Mouse (Mus musculus) intestine, embryonic 15.5 days (tissue): ENCODE measurements around the gene Iba57. TPM values are rescaled to one million over a fixed set of nuclear protein-coding genes. Genes with fewer than 3 reads are reported as not detected.
A peak's percentile ranks its signal among the peaks of the same experiment; 100 is the strongest.
"Not testable (repeated sequence)": the region's sequence is repeated elsewhere in the genome, so short reads cannot be mapped to it uniquely, and the experiment has no call there.

ENCODE experiments used
- ATAC-seq: fragments of 200-750 bp; cut with Nextera tagmentation; 2 replicates; pipeline ENCODE4 v1.8.0; 2017; ENCODE audit warnings: moderate TSS enrichment, moderate library complexity
- H3K27ac ChIP-seq: fragments of 300-500 bp; sonication (generic); 2 replicates; pipeline ENCODE4 v1.5.1; 2015; ENCODE audit warnings: mild to moderate bottlenecking, inconsistent platforms
- H3K27me3 ChIP-seq: fragments of 300-500 bp; sonication (generic); replicated peaks from 2 replicates; pipeline ENCODE4 v1.6.1; 2015; ENCODE audit warnings: inconsistent platforms
- H3K36me3 ChIP-seq: fragments of 300-500 bp; sonication (generic); 2 replicates; pipeline ENCODE4 v1.6.1; 2015; ENCODE audit warnings: inconsistent platforms
- H3K4me1 ChIP-seq: fragments of 300-500 bp; sonication (generic); replicated peaks from 2 replicates; pipeline ENCODE4 v1.6.1; 2015; ENCODE audit warnings: inconsistent platforms
- H3K4me2 ChIP-seq: fragments of 300-500 bp; sonication (generic); replicated peaks from 2 replicates; pipeline ENCODE4 v1.6.1; 2015; ENCODE audit warnings: mild to moderate bottlenecking, inconsistent platforms
- H3K4me3 ChIP-seq: fragments of 300-500 bp; sonication (generic); replicated peaks from 2 replicates; pipeline ENCODE4 v1.5.1; 2015; ENCODE audit warnings: inconsistent platforms
- H3K9ac ChIP-seq: fragments of 300-500 bp; sonication (generic); 2 replicates; pipeline ENCODE4 v1.6.1; 2015; ENCODE audit warnings: inconsistent platforms
- H3K9me3 ChIP-seq: fragments of 300-500 bp; sonication (generic); 2 replicates; pipeline ENCODE4 v1.6.1; 2016; ENCODE audit warnings: inconsistent platforms
- WGBS: fragments of 180-500 bp; shearing (Covaris S2); methylation state at CpG from one replicate; pipeline ENCODE4 v1.1.7; 2015; 5-methylcytosine and 5-hydroxymethylcytosine counted together
- polyA plus RNA-seq: library from polyadenylated mRNA; unstranded; fragments of >200 nt; fragmentation: Nextera tagmentation; extraction: Ambion mirVana; gene quantifications from 2 replicates; pipeline ENCODE4 v1.2.1, GENCODE M21; 2015

Gene Iba57
- polyA plus RNA-seq = 6.6 and 8.0 TPM in 2 replicates

DNA sequence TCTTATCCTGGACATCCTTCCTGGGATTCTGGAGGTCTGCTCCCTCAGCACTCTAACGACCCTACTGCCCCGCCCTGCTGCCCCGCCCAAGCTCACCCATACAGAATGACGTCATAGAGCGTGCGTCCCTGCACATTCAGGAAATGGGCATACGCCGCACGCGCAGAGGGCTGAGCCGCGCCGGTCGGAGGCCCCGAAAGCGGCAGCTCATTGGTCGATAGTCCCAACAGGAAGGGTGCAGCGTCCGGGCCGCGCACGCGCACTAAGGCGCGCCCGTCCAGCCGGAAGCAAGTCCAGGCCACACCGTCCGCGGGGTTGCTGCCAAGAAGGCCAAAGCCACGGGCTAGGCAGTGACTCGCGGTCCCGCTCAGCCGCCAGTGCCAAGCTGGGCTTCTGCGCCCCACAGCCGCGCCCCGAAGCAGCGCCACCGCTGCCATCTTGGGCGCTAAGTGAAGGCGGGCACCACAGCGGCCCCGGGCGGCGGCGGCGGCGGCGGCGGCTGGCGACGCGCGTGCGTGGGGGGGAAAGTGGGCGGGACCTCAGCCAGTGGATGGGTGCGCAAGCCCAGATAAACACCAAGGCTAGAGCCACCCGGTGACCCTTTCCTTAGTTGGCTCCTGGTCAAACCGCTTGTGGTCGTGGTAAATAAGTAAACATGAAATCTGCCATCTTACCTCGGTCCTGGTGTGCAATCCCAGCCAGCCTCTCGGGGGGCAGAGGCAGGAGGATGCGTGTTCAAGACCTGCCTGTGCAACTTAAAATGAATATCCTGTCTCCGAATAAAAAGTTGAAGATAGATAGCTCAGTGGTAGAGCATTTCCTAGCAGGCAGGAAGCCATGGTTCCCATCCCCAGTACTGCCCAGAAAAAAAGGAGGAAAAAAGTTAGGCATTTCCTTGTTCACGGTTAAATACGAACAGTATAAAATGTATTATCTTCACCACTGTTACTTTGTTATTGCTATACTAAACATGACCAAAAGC lies at the start of gene Iba57:
Gene Iba57, minus strand, starts transcription at position 485 of the 982 bp plus-strand sequence.
- peaks cover 12% of the 10 kb centered on the region; the same call in 1 of the 2 replicates for H3K4me1 ChIP-seq
- no peaks in the 10 kb centered on the region for H3K27me3 ChIP-seq
- WGBS = 2% methylated on average over 68 of the region's 68 CpGs
- H3K9me3 ChIP-seq = no peaks in the 10 kb centered on the region
- ATAC-seq = peak; percentile 99
- peak within 1 kb of the TSS; percentile 97 for H3K9ac ChIP-seq
- peak within 1 kb of the TSS; percentile 73 for H3K4me3 ChIP-seq
- H3K4me2 ChIP-seq = peak within 1 kb of the TSS; percentile 70
- H3K36me3 ChIP-seq = no peaks in the 10 kb centered on the region
- peak within 1 kb of the TSS; percentile 99 for H3K27ac ChIP-seq

DNA sequence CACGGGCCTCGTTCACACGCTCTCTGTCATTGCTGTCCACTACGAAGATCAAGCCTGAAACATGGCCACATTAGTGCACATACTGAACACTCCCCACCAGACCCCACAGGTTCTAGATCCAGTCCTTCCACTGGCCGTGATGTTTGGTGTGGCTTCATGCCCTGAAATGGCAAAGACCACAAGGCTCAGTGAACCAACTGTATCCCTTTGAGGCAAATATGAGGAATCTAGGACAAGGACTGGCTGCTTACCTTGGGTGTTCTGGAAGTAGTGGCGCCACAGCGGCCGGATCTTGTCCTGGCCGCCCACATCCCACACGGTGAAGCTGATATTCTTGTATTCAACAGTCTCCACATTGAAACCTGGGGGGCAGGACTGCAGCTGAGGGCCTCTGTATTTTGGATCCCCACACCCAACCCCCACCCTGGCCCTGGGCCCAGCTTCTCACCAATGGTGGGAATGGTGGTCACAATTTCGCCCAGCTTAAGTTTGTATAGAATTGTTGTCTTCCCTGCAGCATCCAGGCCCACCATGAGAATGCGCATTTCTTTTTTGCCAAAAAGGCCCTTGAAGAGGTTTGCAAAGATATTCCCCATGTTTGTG lies 49.5 kb upstream of the Iba57 start:
- Histone ChIP-seq H3K36me3 (peaks cover 21% of the 10 kb centered on the region), H3K4me1 (peaks cover 33% of the 10 kb centered on the region), H3K9ac (no peak overlapping the region), H3K9me3 (no peaks in the 10 kb centered on the region), H3K4me3 (no peak overlapping the region), H3K4me2 (no peak overlapping the region), H3K27me3 (no peaks in the 10 kb centered on the region), H3K27ac (no peak overlapping the region)
- ATAC-seq = no peak
- WGBS = 90% methylated on average over 12 of the region's 12 CpGs

GRCm38 (mm10) chr11:59212320-59212719 lies 48.8 kb upstream of the Iba57 start:
- H3K4me3 ChIP-seq, H3K4me2 ChIP-seq, H3K9ac ChIP-seq, H3K9me3 ChIP-seq, H3K27ac ChIP-seq, H3K27me3 ChIP-seq, ATAC-seq: not testable (repeated sequence)
- Histone ChIP-seq H3K36me3 (peaks cover 21% of the 10 kb centered on the region), H3K4me1 (peaks cover 32% of the 10 kb centered on the region)
- WGBS = 73% methylated on average over 12 of the region's 12 CpGs

DNA sequence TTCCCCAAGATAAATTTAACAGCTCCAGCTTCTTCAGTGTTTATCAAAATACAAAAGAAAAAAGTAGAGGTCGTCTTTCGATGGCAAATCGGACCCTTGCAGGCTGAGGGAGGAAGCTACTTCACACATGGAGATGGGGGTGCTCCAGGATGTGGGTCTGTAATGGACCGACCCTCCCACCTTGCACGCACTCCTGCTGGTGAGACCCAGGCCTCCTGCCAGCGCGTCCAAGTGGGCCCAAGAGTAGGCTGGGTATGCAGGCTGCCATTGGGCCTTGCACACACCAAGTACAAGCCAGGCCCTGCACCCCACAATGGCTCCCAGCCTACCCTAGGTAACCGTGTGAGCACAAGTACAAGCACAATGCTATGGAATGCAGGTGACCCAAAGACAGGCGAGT lies 48.0 kb upstream of the Iba57 start:
- WGBS = 84% methylated on average over 9 of the region's 9 CpGs
- not testable (repeated sequence) for ATAC-seq

GRCm38 (mm10) chr11:59210020-59210419 lies 46.5 kb upstream of the Iba57 start:
- peaks cover 32% of the 10 kb centered on the region for H3K4me1 ChIP-seq
- ATAC-seq = no peak
- no peaks in the 10 kb centered on the region for H3K9me3 ChIP-seq
- 0 out of 2 replicates have a peak overlapping the region, but pooled peaks have one; percentile 80 for H3K4me2 ChIP-seq
- no peaks in the 10 kb centered on the region for H3K27me3 ChIP-seq
- H3K9ac ChIP-seq = no peak overlapping the region
- H3K4me3 ChIP-seq = no peak overlapping the region
- peaks cover 27% of the 10 kb centered on the region for H3K36me3 ChIP-seq
- H3K27ac ChIP-seq = no peak overlapping the region; the same call in 1 of the 2 replicates
- WGBS = 84% methylated on average over 4 of the region's 4 CpGs

More for the DNA sequence above, 48.0 kb upstream of the Iba57 start:
- H3K4me2 ChIP-seq, H3K9ac ChIP-seq, H3K27me3 ChIP-seq, H3K9me3 ChIP-seq, H3K4me3 ChIP-seq, H3K27ac ChIP-seq: not testable (repeated sequence)
- Histone ChIP-seq H3K36me3 (peaks cover 21% of the 10 kb centered on the region), H3K4me1 (peaks cover 32% of the 10 kb centered on the region)

DNA sequence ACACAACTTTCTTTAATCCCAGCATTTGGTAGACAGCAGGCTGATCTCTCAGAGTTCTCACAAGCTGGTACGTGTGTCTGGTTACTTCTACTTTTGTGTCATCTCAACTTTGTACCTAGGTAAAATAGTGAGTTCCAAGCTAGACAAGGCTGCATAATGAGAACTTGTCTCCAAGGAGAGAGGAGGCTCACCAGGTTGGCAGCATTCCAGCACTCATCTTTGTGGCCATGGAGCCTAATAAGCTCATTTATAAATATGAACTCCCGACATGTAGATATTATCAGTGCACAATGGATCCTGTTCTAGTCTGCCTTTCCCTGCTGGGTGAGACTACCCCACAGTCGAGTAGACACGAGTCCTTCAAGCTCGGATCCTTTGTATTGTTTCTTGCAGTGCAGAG lies 46.0 kb upstream of the Iba57 start:
- peak overlapping the region; percentile 93 for H3K4me3 ChIP-seq

DNA sequence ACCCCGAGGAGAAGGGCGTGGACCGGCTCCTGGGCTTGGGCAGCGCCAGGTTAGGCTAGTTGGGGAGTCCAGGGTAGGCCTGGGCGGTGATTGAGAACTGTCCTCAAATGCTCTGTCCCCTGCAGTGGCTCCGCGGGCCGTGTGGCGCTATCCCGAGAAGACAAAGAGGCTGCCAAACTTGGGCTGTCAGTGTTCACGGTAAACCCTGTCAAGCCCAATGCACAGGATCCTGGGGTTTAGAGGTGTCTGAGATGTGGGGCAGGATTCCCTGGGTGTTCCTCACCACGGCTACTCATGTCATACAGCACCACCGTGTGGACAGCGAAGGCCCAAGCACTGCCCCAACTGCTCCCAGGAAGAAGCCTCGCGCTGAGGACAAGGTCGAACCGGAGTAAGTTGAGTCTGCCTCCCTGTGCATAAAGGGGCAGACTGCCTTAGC lies 45.5 kb upstream of the Iba57 start:
- Histone ChIP-seq H3K4me1 (peaks cover 32% of the 10 kb centered on the region), H3K4me2 (peak overlapping the region; percentile 80), H3K4me3 (peak overlapping the region; percentile 93), H3K36me3 (peaks cover 37% of the 10 kb centered on the region), H3K27me3 (no peaks in the 10 kb centered on the region), H3K9me3 (no peaks in the 10 kb centered on the region), H3K9ac (peak overlapping the region; percentile 93), H3K27ac (peak overlapping the region; percentile 96)
- ATAC-seq = peak; percentile 78
- 6% methylated on average over 18 of the region's 18 CpGs for WGBS

More for the DNA sequence above, 46.0 kb upstream of the Iba57 start:
- Histone ChIP-seq H3K9ac (no peak overlapping the region), H3K4me2 (peak overlapping the region; percentile 80), H3K9me3 (no peaks in the 10 kb centered on the region), H3K36me3 (peaks cover 32% of the 10 kb centered on the region), H3K27me3 (no peaks in the 10 kb centered on the region), H3K4me1 (peaks cover 32% of the 10 kb centered on the region), H3K27ac (peak overlapping the region; percentile 96; the same call in 1 of the 2 replicates)
- WGBS = 62% methylated on average over 5 of the region's 5 CpGs
- no peak for ATAC-seq

DNA sequence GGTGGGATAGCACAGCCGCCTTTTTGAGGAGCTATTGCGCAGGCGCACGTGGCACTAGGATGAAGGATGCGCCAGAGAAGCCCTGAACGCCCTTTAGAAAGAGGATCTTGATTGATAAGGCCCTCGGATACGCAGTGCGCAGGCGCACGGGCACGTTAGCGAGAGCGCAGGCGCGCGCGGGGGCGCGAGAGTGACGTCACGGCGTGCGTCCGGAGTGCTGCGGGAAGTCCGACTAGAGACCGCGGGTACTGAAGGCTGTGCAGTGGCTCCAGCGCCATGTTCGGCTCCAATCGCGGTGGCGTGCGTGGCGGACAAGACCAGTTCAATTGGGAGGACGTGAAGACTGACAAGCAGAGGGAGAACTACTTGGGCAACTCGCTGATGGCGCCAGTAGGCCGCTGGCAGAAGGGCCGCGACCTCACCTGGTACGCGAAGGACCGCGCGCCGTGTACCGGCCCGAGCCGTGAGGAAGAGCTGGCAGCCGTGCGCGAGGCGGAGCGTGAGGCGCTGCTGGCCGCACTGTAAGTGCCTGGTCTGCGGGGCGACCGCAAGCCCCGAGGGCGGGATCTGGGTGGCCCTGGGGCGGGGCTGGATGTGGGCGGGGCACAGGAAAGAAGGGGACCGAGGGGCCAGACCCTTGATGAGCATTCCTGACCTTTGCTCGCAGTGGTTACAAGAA lies 44.8 kb upstream of the Iba57 start, which contains the start of gene 2310033P09Rik:
Gene 2310033P09Rik, plus strand, starts transcription at position 169 of the 679 bp plus-strand sequence.
- peak within 1 kb of the TSS; percentile 96 for H3K27ac ChIP-seq
- peak within 1 kb of the TSS; percentile 93 for H3K4me3 ChIP-seq
- peak within 1 kb of the TSS; percentile 93 for H3K9ac ChIP-seq
- ATAC-seq = peak; percentile 89
- H3K4me2 ChIP-seq = peak within 1 kb of the TSS; percentile 80
- H3K4me1 ChIP-seq = peaks cover 32% of the 10 kb centered on the region
- H3K36me3 ChIP-seq = peaks cover 37% of the 10 kb centered on the region
- WGBS = under 1% methylated on average over 67 of the region's 67 CpGs
- H3K27me3 ChIP-seq = no peaks in the 10 kb centered on the region
- no peaks in the 10 kb centered on the region for H3K9me3 ChIP-seq

DNA sequence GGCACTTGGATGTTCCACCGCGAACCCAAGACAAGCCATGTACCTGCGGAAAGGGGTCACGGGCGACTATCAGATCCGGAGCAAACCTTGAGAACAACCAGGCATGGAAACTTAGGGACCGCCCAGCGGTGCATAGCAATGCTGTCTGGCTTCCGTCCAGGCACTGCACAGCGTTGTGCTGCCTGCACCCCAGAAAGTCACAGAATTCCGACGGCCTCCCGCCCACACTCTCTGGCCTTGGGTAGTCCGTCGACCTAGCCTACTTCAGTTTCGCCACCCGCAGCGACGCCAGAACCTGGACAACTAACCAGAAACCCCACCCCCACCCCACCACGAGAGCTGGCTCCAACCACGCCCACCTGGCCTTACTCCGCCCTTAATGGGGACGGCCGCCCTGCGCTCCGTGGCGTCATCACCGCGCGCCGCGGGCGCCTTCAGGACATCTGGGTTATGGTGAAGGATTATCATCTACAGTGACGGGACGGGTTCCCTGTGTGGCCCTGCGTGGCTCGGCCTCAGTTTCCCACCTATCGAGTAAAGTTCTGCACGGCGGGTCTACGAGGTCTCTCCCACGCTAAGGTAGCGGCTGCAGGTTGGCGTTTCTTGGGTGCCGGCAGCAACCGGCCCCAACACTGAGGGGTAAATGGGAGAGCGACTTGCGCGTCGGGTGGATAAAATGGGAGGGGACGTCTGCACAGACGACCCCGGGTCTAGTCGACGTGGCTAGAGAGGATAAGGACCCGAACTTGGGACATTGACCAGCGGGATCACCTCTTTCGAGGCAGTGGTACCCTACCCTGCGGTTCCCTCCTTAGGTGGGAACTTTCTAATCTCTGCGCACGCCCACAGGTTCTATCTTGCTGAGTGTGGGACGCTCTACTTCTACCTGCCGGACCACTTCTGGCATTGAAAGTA lies 38.8 kb upstream of the Iba57 start, which contains the start of gene Mrpl55:
Gene Mrpl55, plus strand, starts transcription at position 406 of the 915 bp plus-strand sequence.
- Histone ChIP-seq H3K4me2 (peak within 1 kb of the TSS; percentile 84), H3K27me3 (no peaks in the 10 kb centered on the region), H3K4me3 (peak within 1 kb of the TSS; percentile 67), H3K27ac (peak within 1 kb of the TSS; percentile 74), H3K9me3 (no peaks in the 10 kb centered on the region), H3K4me1 (peaks cover 12% of the 10 kb centered on the region), H3K9ac (peak within 1 kb of the TSS; percentile 61), H3K36me3 (peaks cover 18% of the 10 kb centered on the region)
- peak; percentile 95 for ATAC-seq
- under 1% methylated on average over 63 of the region's 63 CpGs for WGBS

GRCm38 (mm10) chr11:59201216-59202002 lies 37.9 kb upstream of the Iba57 start:
- H3K9me3 ChIP-seq = no peaks in the 10 kb centered on the region
- peaks cover 18% of the 10 kb centered on the region for H3K36me3 ChIP-seq
- WGBS = 30% methylated on average over 16 of the region's 16 CpGs
- H3K27ac ChIP-seq = peak overlapping the region; percentile 74; the same call in 1 of the 2 replicates
- no peaks in the 10 kb centered on the region for H3K27me3 ChIP-seq
- peak overlapping the region; percentile 84 for H3K4me2 ChIP-seq
- peak overlapping the region; percentile 61 for H3K9ac ChIP-seq
- H3K4me1 ChIP-seq = peaks cover 12% of the 10 kb centered on the region
- ATAC-seq = peak; percentile 19
- peak overlapping the region; percentile 67 for H3K4me3 ChIP-seq
